Mouse (Mus musculus): ENCODE measurements around the gene Slc9a8. TPM values are rescaled to one million over a fixed set of nuclear protein-coding genes. Genes with fewer than 3 reads are reported as not detected.

Slc9a8 gene
- polyA plus RNA-seq, 1 experiment from 2014 or later, result 23.3 TPM

- peaks cover 45% of the 10 kb centered on the region for H3K36me3 ChIP-seq
- no peak overlapping the region for H3K4me2 ChIP-seq (replicated peaks)
- H3K9me3 ChIP-seq, result no peaks in the 10 kb centered on the region
- H3K4me3 ChIP-seq, result no peak overlapping the region
- WGBS, result 89% methylated on average over 6 of the region's 6 CpGs
- H3K9ac ChIP-seq, result no peak overlapping the region
- peaks cover 22% of the 10 kb centered on the region for H3K4me1 ChIP-seq
- no peak for ATAC-seq (ENCODE audit: insufficient number of reproducible peaks, insufficient read depth, low FRiP score, low TSS enrichment)
- no peaks in the 10 kb centered on the region for H3K27me3 ChIP-seq
- H3K27ac ChIP-seq, result no peak overlapping the region
Observed at GRCm38 (mm10) chr2:167487551-167487950, 66.0 kb downstream of the Slc9a8 start.

GRCm38 (mm10) chr2:167487994-167488393, 66.5 kb downstream of the Slc9a8 start:
- Histone ChIP-seq H3K4me1 (peaks cover 22% of the 10 kb centered on the region), H3K4me2 (replicated peaks) (no peak overlapping the region), H3K4me3 (no peak overlapping the region), H3K27me3 (no peaks in the 10 kb centered on the region), H3K9me3 (no peaks in the 10 kb centered on the region), H3K27ac (no peak overlapping the region), H3K36me3 (peaks cover 40% of the 10 kb centered on the region), H3K9ac (no peak overlapping the region)
- 87% methylated on average over 6 of the region's 6 CpGs for WGBS
- no peak for ATAC-seq (ENCODE audit: insufficient number of reproducible peaks, insufficient read depth, low FRiP score, low TSS enrichment)

GRCm38 (mm10) chr2:167490813-167491525, 69.5 kb downstream of the Slc9a8 start:
- Histone ChIP-seq H3K9ac (0 out of 2 replicates have a peak overlapping the region, but pooled peaks have one; percentile 94), H3K27ac (no peak overlapping the region), H3K36me3 (peaks cover 21% of the 10 kb centered on the region; the same call in 1 of the 2 replicates), H3K4me3 (peak overlapping the region; percentile 100), H3K9me3 (no peaks in the 10 kb centered on the region), H3K4me2 (replicated peaks) (peak overlapping the region; percentile 99), H3K4me1 (peaks cover 21% of the 10 kb centered on the region), H3K27me3 (no peaks in the 10 kb centered on the region)
- WGBS, result 73% methylated on average over 4 of the region's 4 CpGs
- ATAC-seq (ENCODE audit: insufficient number of reproducible peaks, insufficient read depth, low FRiP score, low TSS enrichment), result no peak

- peak within 1 kb of the TSS; percentile 100 for H3K4me3 ChIP-seq
- peak within 1 kb of the TSS; percentile 94 for H3K9ac ChIP-seq
- peak; percentile 36; the same call in 1 of the 2 replicates for ATAC-seq (ENCODE audit: insufficient number of reproducible peaks, insufficient read depth, low FRiP score, low TSS enrichment)
- H3K9me3 ChIP-seq, result no peaks in the 10 kb centered on the region
- peak within 1 kb of the TSS; percentile 96 for H3K27ac ChIP-seq
- H3K4me1 ChIP-seq, result peaks cover 18% of the 10 kb centered on the region
- peaks cover 15% of the 10 kb centered on the region; the same call in 1 of the 2 replicates for H3K36me3 ChIP-seq
- peak within 1 kb of the TSS; percentile 99 for H3K4me2 ChIP-seq (replicated peaks)
- 3% methylated on average over 52 of the region's 52 CpGs for WGBS
- H3K27me3 ChIP-seq, result no peaks in the 10 kb centered on the region
Observed at GRCm38 (mm10) chr2:167491757-167492708, 70.5 kb downstream of the Slc9a8 start, which contains the start of gene Rnf114. Rnf114 (plus strand) TSS chr2:167492645.

- H3K36me3 ChIP-seq, result peaks cover 9% of the 10 kb centered on the region; the same call in 1 of the 2 replicates
- peaks cover 18% of the 10 kb centered on the region for H3K4me1 ChIP-seq
- peak within 1 kb of the TSS; percentile 99 for H3K4me2 ChIP-seq (replicated peaks)
- ATAC-seq (ENCODE audit: insufficient number of reproducible peaks, insufficient read depth, low FRiP score, low TSS enrichment), result peak; percentile 71
- WGBS, result 2% methylated on average over 63 of the region's 63 CpGs
- H3K27ac ChIP-seq, result peak within 1 kb of the TSS; percentile 96
- H3K4me3 ChIP-seq, result peak within 1 kb of the TSS; percentile 100
- no peaks in the 10 kb centered on the region for H3K27me3 ChIP-seq
- H3K9ac ChIP-seq, result peak within 1 kb of the TSS; percentile 94
- no peaks in the 10 kb centered on the region for H3K9me3 ChIP-seq
Observed at GRCm38 (mm10) chr2:167492713-167493636, 71.5 kb downstream of the Slc9a8 start, which contains the start of gene Spata2. Spata2 (minus strand) TSS chr2:167492887.

- Histone ChIP-seq H3K36me3 (peaks cover 6% of the 10 kb centered on the region; the same call in 1 of the 2 replicates), H3K27me3 (no peaks in the 10 kb centered on the region), H3K4me3 (no peak overlapping the region), H3K9ac (no peak overlapping the region), H3K9me3 (no peaks in the 10 kb centered on the region), H3K27ac (no peak overlapping the region), H3K4me2 (replicated peaks) (no peak overlapping the region), H3K4me1 (peaks cover 7% of the 10 kb centered on the region)
- no peak for ATAC-seq (ENCODE audit: insufficient number of reproducible peaks, insufficient read depth, low FRiP score, low TSS enrichment)
- WGBS, result 87% methylated on average over 7 of the region's 7 CpGs
Observed at GRCm38 (mm10) chr2:167496437-167496836, 74.9 kb downstream of the Slc9a8 start.

GRCm38 (mm10) chr2:167497272-167497671, 75.8 kb downstream of the Slc9a8 start:
- Histone ChIP-seq H3K27me3 (no peaks in the 10 kb centered on the region), H3K4me2 (replicated peaks) (no peak overlapping the region), H3K9ac (no peak overlapping the region), H3K36me3 (peaks cover 6% of the 10 kb centered on the region; the same call in 1 of the 2 replicates), H3K4me3 (no peak overlapping the region), H3K9me3 (no peaks in the 10 kb centered on the region), H3K27ac (no peak overlapping the region), H3K4me1 (no peaks in the 10 kb centered on the region)
- 70% methylated on average over 5 of the region's 5 CpGs for WGBS
- no peak for ATAC-seq (ENCODE audit: insufficient number of reproducible peaks, insufficient read depth, low FRiP score, low TSS enrichment)

GRCm38 (mm10) chr2:167502554-167503252, 81.2 kb downstream of the Slc9a8 start:
- Histone ChIP-seq H3K27me3 (no peaks in the 10 kb centered on the region), H3K27ac (peak overlapping the region; percentile 84)
- ATAC-seq (ENCODE audit: insufficient number of reproducible peaks, insufficient read depth, low FRiP score, low TSS enrichment), result peak; percentile 3; the same call in 1 of the 2 replicates

GRCm38 (mm10) chr2:167503253-167503895, 81.9 kb downstream of the Slc9a8 start:
- H3K4me2 ChIP-seq (replicated peaks), result peak overlapping the region; percentile 93
- peaks cover 26% of the 10 kb centered on the region for H3K4me1 ChIP-seq
- no peaks in the 10 kb centered on the region for H3K9me3 ChIP-seq
- no peaks in the 10 kb centered on the region for H3K27me3 ChIP-seq
- H3K36me3 ChIP-seq, result peaks cover 16% of the 10 kb centered on the region
- H3K27ac ChIP-seq, result peak overlapping the region; percentile 84
- peak overlapping the region; percentile 96 for H3K9ac ChIP-seq
- peak; percentile 77 for ATAC-seq (ENCODE audit: insufficient number of reproducible peaks, insufficient read depth, low FRiP score, low TSS enrichment)
- H3K4me3 ChIP-seq, result peak overlapping the region; percentile 96
- WGBS, result under 1% methylated on average over 85 of the region's 85 CpGs

More at GRCm38 (mm10) chr2:167502554-167503252, 81.2 kb downstream of the Slc9a8 start:
- Histone ChIP-seq H3K9ac (peak overlapping the region; percentile 96; the same call in 1 of the 2 replicates), H3K4me2 (replicated peaks) (peak overlapping the region; percentile 93), H3K4me1 (peaks cover 26% of the 10 kb centered on the region), H3K36me3 (peaks cover 10% of the 10 kb centered on the region), H3K4me3 (peak overlapping the region; percentile 96), H3K9me3 (no peaks in the 10 kb centered on the region)
- 49% methylated on average over 13 of the region's 13 CpGs for WGBS

GRCm38 (mm10) chr2:167503896-167504349, 82.4 kb downstream of the Slc9a8 start:
- Histone ChIP-seq H3K4me1 (peaks cover 26% of the 10 kb centered on the region), H3K9ac (peak overlapping the region; percentile 96), H3K9me3 (no peaks in the 10 kb centered on the region), H3K27me3 (no peaks in the 10 kb centered on the region), H3K4me3 (peak overlapping the region; percentile 96), H3K4me2 (replicated peaks) (peak overlapping the region; percentile 93), H3K36me3 (peaks cover 22% of the 10 kb centered on the region), H3K27ac (peak overlapping the region; percentile 84)
- ATAC-seq (ENCODE audit: insufficient number of reproducible peaks, insufficient read depth, low FRiP score, low TSS enrichment), result peak; percentile 12; the same call in 1 of the 2 replicates
- WGBS, result under 1% methylated on average over 32 of the region's 32 CpGs
